Mouse (Mus musculus): ENCODE data around the gene Il11ra1. TPM values are rescaled to one million over a fixed set of nuclear protein-coding genes. Genes with fewer than 3 reads are reported as not detected.

Gene Il11ra1
- polyA plus RNA-seq, 1 experiment from 2014 or later: 31.5 TPM

GRCm38 (mm10) chr4:41744131-41744530, 44.3 kb downstream of the Il11ra1 start:
- 74% methylated on average over 2 of the region's 2 CpGs for WGBS

GRCm38 (mm10) chr4:41745021-41745420, 45.2 kb downstream of the Il11ra1 start:
- ATAC-seq: no peak
- 90% methylated on average over 1 of the region's 1 CpGs for WGBS
- H3K9me3 ChIP-seq (replicated peaks; ENCODE audit: control insufficient read depth, low read length, poor library complexity, severe bottlenecking): no peaks in the 10 kb centered on the region
- H3K4me1 ChIP-seq (ENCODE audit: control insufficient read depth, insufficient read depth, low read length): peaks cover 8% of the 10 kb centered on the region
- H3K9ac ChIP-seq (ENCODE audit: low read depth, low read length): no peak overlapping the region
- H3K27ac ChIP-seq (ENCODE audit: low read length): no peak overlapping the region
- H3K4me2 ChIP-seq (ENCODE audit: low read length): no peak overlapping the region
- no peaks in the 10 kb centered on the region for H3K36me3 ChIP-seq (ENCODE audit: control insufficient read depth, insufficient read depth, low read length)
- H3K4me3 ChIP-seq (ENCODE audit: low read depth, low read length): no peak overlapping the region
- H3K27me3 ChIP-seq (ENCODE audit: control insufficient read depth, insufficient read depth, low read depth, low read length): no peaks in the 10 kb centered on the region

More at GRCm38 (mm10) chr4:41744131-41744530, 44.3 kb downstream of the Il11ra1 start:
- Histone ChIP-seq H3K4me2 (ENCODE audit: low read length) (no peak overlapping the region), H3K27ac (ENCODE audit: low read length) (no peak overlapping the region), H3K9ac (ENCODE audit: low read depth, low read length) (no peak overlapping the region), H3K36me3 (ENCODE audit: control insufficient read depth, insufficient read depth, low read length) (no peaks in the 10 kb centered on the region), H3K27me3 (ENCODE audit: control insufficient read depth, insufficient read depth, low read depth, low read length) (no peaks in the 10 kb centered on the region), H3K4me3 (ENCODE audit: low read depth, low read length) (no peak overlapping the region), H3K9me3 (replicated peaks; ENCODE audit: control insufficient read depth, low read length, poor library complexity, severe bottlenecking) (no peaks in the 10 kb centered on the region), H3K4me1 (ENCODE audit: control insufficient read depth, insufficient read depth, low read length) (peaks cover 16% of the 10 kb centered on the region)
- ATAC-seq: no peak

GRCm38 (mm10) chr4:41754797-41755337, 55.1 kb downstream of the Il11ra1 start, which contains the start of gene Galt:
Galt (plus strand) TSS chr4:41755228.
- Histone ChIP-seq H3K27ac (ENCODE audit: low read length) (peak within 1 kb of the TSS; percentile 83), H3K9ac (ENCODE audit: low read depth, low read length) (peak within 1 kb of the TSS; percentile 75), H3K9me3 (replicated peaks; ENCODE audit: control insufficient read depth, low read length, poor library complexity, severe bottlenecking) (no peaks in the 10 kb centered on the region), H3K4me3 (ENCODE audit: low read depth, low read length) (peak within 1 kb of the TSS; percentile 66), H3K36me3 (ENCODE audit: control insufficient read depth, insufficient read depth, low read length) (no peaks in the 10 kb centered on the region; the same call in 1 of the 2 replicates), H3K27me3 (ENCODE audit: control insufficient read depth, insufficient read depth, low read depth, low read length) (no peaks in the 10 kb centered on the region), H3K4me1 (ENCODE audit: control insufficient read depth, insufficient read depth, low read length) (peaks cover 9% of the 10 kb centered on the region), H3K4me2 (ENCODE audit: low read length) (peak within 1 kb of the TSS; percentile 58)
- ATAC-seq: peak; percentile 81
- WGBS: 12% methylated on average over 14 of the region's 14 CpGs

GRCm38 (mm10) chr4:41755338-41756305, 55.8 kb downstream of the Il11ra1 start, which contains the start of gene Sigmar1:
Sigmar1 (minus strand) TSS chr4:41756157.
- under 1% methylated on average over 55 of the region's 57 CpGs for whole genome bisulfite sequencing
- no peaks in the 10 kb centered on the region for H3K27me3 ChIP-seq (ENCODE audit: control insufficient read depth, insufficient read depth, low read depth, low read length)
- no peaks in the 10 kb centered on the region; the same call in 1 of the 2 replicates for H3K36me3 ChIP-seq (ENCODE audit: control insufficient read depth, insufficient read depth, low read length)
- H3K9ac ChIP-seq (ENCODE audit: low read depth, low read length): peak within 1 kb of the TSS; percentile 75
- H3K9me3 ChIP-seq (replicated peaks; ENCODE audit: control insufficient read depth, low read length, poor library complexity, severe bottlenecking): no peaks in the 10 kb centered on the region
- H3K4me2 ChIP-seq (ENCODE audit: low read length): peak within 1 kb of the TSS; percentile 58
- peak; percentile 84 for ATAC-seq
- peaks cover 16% of the 10 kb centered on the region for H3K4me1 ChIP-seq (ENCODE audit: control insufficient read depth, insufficient read depth, low read length)
- peak within 1 kb of the TSS; percentile 66 for H3K4me3 ChIP-seq (ENCODE audit: low read depth, low read length)
- H3K27ac ChIP-seq (ENCODE audit: low read length): peak within 1 kb of the TSS; percentile 83

GRCm38 (mm10) chr4:41756440-41756839, 56.7 kb downstream of the Il11ra1 start:
- Histone ChIP-seq H3K4me2 (ENCODE audit: low read length) (peak overlapping the region; percentile 58), H3K9me3 (replicated peaks; ENCODE audit: control insufficient read depth, low read length, poor library complexity, severe bottlenecking) (no peaks in the 10 kb centered on the region), H3K4me3 (ENCODE audit: low read depth, low read length) (peak overlapping the region; percentile 66), H3K36me3 (ENCODE audit: control insufficient read depth, insufficient read depth, low read length) (no peaks in the 10 kb centered on the region; the same call in 1 of the 2 replicates), H3K4me1 (ENCODE audit: control insufficient read depth, insufficient read depth, low read length) (peaks cover 23% of the 10 kb centered on the region), H3K9ac (ENCODE audit: low read depth, low read length) (peak overlapping the region; percentile 75), H3K27me3 (ENCODE audit: control insufficient read depth, insufficient read depth, low read depth, low read length) (no peaks in the 10 kb centered on the region), H3K27ac (ENCODE audit: low read length) (no peak overlapping the region)
- 82% methylated on average over 8 of the region's 8 CpGs for WGBS
- peak; percentile 8; the same call in 1 of the 2 replicates for ATAC-seq

- peaks cover 23% of the 10 kb centered on the region for H3K4me1 ChIP-seq (ENCODE audit: control insufficient read depth, insufficient read depth, low read length)
- no peak overlapping the region for H3K4me2 ChIP-seq (ENCODE audit: low read length)
- H3K27ac ChIP-seq (ENCODE audit: low read length): no peak overlapping the region
- H3K4me3 ChIP-seq (ENCODE audit: low read depth, low read length): no peak overlapping the region
- ATAC-seq: no peak
- H3K9ac ChIP-seq (ENCODE audit: low read depth, low read length): no peak overlapping the region
- H3K27me3 ChIP-seq (ENCODE audit: control insufficient read depth, insufficient read depth, low read depth, low read length): no peaks in the 10 kb centered on the region
- WGBS: 90% methylated on average over 13 of the region's 13 CpGs
- no peaks in the 10 kb centered on the region for H3K9me3 ChIP-seq (replicated peaks; ENCODE audit: control insufficient read depth, low read length, poor library complexity, severe bottlenecking)
- H3K36me3 ChIP-seq (ENCODE audit: control insufficient read depth, insufficient read depth, low read length): no peaks in the 10 kb centered on the region; the same call in 1 of the 2 replicates
These were observed 57.5 kb downstream of the Il11ra1 start for GRCm38 (mm10) chr4:41757321-41757720.

- H3K36me3 ChIP-seq (ENCODE audit: control insufficient read depth, insufficient read depth, low read length): no peaks in the 10 kb centered on the region; the same call in 1 of the 2 replicates
- H3K4me2 ChIP-seq (ENCODE audit: low read length): no peak overlapping the region
- H3K4me3 ChIP-seq (ENCODE audit: low read depth, low read length): no peak overlapping the region
- H3K27ac ChIP-seq (ENCODE audit: low read length): no peak overlapping the region
- 79% methylated on average over 11 of the region's 11 CpGs for WGBS
- peaks cover 23% of the 10 kb centered on the region for H3K4me1 ChIP-seq (ENCODE audit: control insufficient read depth, insufficient read depth, low read length)
- no peak overlapping the region for H3K9ac ChIP-seq (ENCODE audit: low read depth, low read length)
- ATAC-seq: no peak
- H3K27me3 ChIP-seq (ENCODE audit: control insufficient read depth, insufficient read depth, low read depth, low read length): no peaks in the 10 kb centered on the region
- no peaks in the 10 kb centered on the region for H3K9me3 ChIP-seq (replicated peaks; ENCODE audit: control insufficient read depth, low read length, poor library complexity, severe bottlenecking)
These were observed 58.2 kb downstream of the Il11ra1 start for GRCm38 (mm10) chr4:41758021-41758420.

GRCm38 (mm10) chr4:41758701-41759100, 58.9 kb downstream of the Il11ra1 start:
- Histone ChIP-seq H3K9ac (ENCODE audit: low read depth, low read length) (no peak overlapping the region), H3K27me3 (ENCODE audit: control insufficient read depth, insufficient read depth, low read depth, low read length) (no peaks in the 10 kb centered on the region), H3K27ac (ENCODE audit: low read length) (no peak overlapping the region), H3K9me3 (replicated peaks; ENCODE audit: control insufficient read depth, low read length, poor library complexity, severe bottlenecking) (no peaks in the 10 kb centered on the region), H3K4me2 (ENCODE audit: low read length) (no peak overlapping the region), H3K4me1 (ENCODE audit: control insufficient read depth, insufficient read depth, low read length) (peaks cover 23% of the 10 kb centered on the region), H3K36me3 (ENCODE audit: control insufficient read depth, insufficient read depth, low read length) (no peaks in the 10 kb centered on the region; the same call in 1 of the 2 replicates), H3K4me3 (ENCODE audit: low read depth, low read length) (no peak overlapping the region)
- no peak for ATAC-seq
- WGBS: 90% methylated on average over 4 of the region's 4 CpGs
